Mouse (Mus musculus): ENCODE results near the gene Fam207a.

DNA sequence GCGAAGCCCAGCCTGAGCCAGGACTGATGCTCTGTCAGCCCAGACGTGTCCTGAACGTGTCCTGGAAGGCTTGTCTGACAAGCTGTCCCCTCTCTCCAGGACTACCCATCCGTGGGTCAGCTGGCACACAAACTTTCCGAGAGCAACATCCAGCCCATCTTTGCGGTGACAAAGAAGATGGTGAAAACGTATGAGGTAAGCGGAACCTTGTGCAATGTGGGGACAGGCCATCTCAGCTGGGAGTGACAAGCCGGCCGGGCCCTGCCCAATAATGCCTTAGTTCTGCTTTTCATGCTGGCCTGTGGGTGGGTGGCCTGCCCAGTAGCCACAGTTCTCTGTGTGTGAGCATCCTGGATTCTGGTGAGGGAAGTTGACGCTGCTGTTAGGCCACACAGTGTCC, 35.3 kb upstream of the Fam207a start:
- TF ChIP-seq CTCF (IDR thresholded peaks at IDR 0.05; ENCODE audit: control insufficient read depth, insufficient read depth, insufficient replicate concordance, low read depth, low read length) = no peak
- no peak for TF ChIP-seq POLR2A (IDR thresholded peaks at IDR 0.05; ENCODE audit: control insufficient read depth, low read depth, low read length)
